Mouse (Mus musculus) lung, postnatal 0 days (tissue): ENCODE measurements at regions not wholly inside any gene's neighbourhood (a gene's known extent, or its start where the extent isn't known, plus 50 kb on each side); places are given as distances from the start of the nearest gene placed in this dataset.

Experiments used
- CTCF ChIP-seq: IDR thresholded peaks from 2 replicates; pipeline ENCODE4 v1.5.1; 2016; ENCODE audit warnings: antibody characterized with exemption, mild to moderate bottlenecking
- EP300 ChIP-seq: IDR thresholded peaks from 2 replicates; pipeline ENCODE4 v1.6.1; 2016; ENCODE audit warnings: antibody characterized with exemption, mild to moderate bottlenecking, control low read depth

DNA sequence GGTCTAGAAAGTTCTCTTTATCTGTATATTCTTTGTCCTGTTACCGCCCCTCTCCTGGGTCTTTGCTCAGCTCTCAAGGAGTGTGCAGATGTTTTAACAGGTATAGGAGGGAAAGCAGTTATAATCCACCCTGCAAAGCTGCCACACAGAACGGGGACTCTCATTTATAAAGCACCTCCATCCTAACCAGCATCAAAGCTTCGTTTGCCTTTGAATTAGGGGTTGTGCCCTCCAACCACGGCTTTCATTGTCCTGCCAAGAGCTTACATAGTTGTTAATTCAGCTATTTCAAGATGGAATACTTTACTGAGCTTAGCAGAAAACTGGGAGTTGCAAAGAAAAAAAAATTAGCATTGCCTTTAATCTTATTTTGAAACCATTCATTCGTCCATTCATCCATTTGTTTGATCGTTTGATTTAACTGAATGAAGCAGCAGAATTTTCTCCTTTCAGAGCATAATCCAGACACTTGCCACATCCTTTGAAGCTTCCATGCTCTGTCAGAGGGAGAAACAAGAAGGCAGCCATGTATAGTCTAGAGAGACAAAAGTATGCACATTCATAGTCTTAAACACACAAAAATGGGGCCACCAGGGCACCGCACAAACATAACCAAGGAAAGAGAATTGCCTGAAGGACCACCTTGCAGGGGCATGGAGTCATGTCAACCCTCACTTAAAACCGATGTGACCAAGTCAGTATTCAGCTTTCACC is 116.2 kb downstream of the Kdr start:
- no peak for TF ChIP-seq CTCF
- TF ChIP-seq EP300 = no peak
